Mouse (Mus musculus) left cerebral cortex, postnatal 10 days (tissue): Measurements from ENCODE around the gene Gm32742. TPM values are rescaled to one million over a fixed set of nuclear protein-coding genes. Genes with fewer than 3 reads are reported as not detected.
"Not testable (repeated sequence)": the region's sequence is repeated elsewhere in the genome, so short reads cannot be mapped to it uniquely, and the experiment has no call there.

Source experiments
- DNase-seq, 2 experiments: peaks; one replicate each; pipeline ENCODE4 v3.0.0; 2021 to 2022; ENCODE audit warnings: low spot score in 2 of 2, mixed read lengths in 1 of 2; ENCODE audit errors: extremely low spot score in 1 of 2
- intact Hi-C: fragments of 180-260 bp; cut with DNase I; formaldehyde crosslinking; loops from one replicate; pipeline ENCODE4 v1.15.1; 2025
- total RNA-seq, 2 experiments: library from RNA; stranded (reverse); gene quantifications; 2 replicates each; pipeline ENCODE4 v1.2.3; 2021

The Gm32742 gene
- total RNA-seq, 2 experiments from 2014 or later, result not detected

DNA sequence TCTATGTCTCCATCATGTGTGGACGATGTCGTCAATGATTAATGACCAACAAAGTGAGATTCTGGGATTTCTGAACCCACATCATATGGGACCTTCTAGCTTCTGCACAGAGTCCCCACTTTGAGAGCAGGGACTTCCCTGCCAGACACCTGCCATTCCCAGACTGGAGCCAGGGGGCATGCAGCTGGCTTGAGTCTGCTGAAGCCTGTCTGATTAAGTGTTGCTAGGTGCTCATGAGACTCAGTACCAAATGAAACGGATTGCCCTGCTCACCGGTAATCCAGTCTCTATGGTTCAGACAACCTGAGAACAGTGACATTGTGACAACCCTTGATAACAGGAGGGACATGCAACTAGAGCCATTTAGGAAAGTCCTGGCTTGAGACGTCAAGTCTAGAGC, 1.3 kb downstream of the Gm32742 start:
- DNase-seq, result no peak
- intact Hi-C loops, result loop anchor here (2.0 to 10.0 kb wide), 3 partner anchors 129 to 771 kb away; partner anchors contain the start of gene Arhgap20

DNA sequence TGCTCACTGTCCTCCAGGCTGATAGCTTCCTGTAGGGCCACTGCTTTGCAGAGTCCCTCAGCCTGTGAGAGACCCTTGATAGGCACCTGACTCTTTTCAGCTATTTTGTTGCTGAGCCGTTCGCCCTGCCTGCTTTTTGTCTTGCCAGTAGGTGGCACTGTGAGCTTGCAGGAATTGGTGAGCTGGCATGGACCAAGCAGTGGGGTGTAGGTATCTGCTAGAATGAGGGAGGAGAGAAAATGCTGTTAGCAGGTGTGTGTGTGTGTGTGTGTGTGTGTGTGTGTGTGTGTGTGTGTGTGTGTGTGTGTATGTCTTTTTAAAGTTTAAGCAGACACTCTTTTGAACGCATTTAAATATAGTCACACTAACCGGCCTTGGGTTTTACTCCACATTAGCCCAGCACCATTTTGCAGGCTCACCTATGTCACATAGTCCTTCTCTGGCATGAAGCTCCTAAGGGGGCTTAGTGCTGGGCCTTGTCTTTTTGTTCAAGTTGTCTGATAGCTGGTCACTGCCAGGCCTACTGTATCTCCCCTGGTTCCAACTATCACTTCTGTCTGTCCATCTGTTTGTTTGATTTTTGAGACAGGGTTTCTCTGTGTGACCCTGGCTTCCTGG, 3.4 kb downstream of the Gm32742 start:
- DNase-seq, result peak; percentile 82 to 84
- intact Hi-C loops, result loop anchor here (2.0 to 10.0 kb wide), 3 partner anchors 131 to 773 kb away; partner anchors contain the start of gene Arhgap20

DNA sequence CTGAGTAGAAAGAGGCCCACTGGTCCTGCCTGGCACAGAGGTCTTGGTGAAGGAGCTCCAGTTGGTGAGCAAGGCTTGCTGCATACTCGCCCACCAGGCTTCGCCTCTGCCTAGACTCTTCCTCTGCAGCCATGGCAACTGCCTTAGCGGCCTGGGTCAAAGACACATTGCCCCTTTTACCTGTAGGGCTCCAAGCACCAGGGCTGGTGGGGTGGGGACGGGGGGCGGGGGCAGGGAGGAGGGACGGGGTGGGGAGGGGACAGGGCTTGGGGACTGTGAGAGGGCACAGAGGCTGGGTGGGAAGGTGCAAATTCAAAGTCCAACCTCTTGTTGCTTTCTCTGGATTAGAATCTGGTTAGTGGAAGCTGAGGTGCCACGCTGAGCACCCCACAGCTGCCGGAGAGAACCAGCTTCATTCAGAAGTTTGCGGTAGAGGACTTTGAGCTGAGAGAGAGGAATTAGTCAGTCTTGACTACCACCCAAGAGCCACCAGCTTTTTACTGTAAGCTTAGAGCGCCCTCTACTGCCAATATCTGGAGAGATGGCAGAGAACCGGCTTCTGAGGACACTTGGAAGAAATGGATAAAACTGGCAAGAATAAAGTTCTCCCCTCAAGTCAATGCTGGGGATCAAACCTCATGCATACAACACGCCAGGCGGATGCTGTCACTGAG, 13.1 kb downstream of the Gm32742 start:
- peak; percentile 75 to 77 for DNase-seq
- intact Hi-C loops, result loop anchor here (2.0 kb wide), 1 partner anchor 303 kb away; no protein-coding TSS in a partner anchor

DNA sequence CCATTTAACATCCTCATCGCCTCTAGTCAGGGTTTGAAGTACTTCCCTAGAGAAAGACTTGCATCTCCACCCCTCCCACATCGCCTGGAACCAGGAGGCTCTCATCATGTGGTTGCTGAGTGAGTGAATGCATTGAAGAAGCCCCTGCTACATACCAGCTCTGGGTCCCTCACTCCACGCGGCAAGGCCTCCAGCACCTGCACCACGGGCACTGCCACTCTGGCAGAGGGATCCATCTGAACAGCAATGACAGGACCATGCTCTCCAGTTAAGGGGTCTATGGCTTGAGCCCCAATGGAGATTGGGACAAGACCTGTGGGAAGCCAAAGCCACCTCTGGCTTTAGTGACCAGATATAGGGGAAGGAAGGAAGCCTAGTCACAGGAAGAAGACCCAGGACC, 18.0 kb downstream of the Gm32742 start:
- intact Hi-C loops, result loop anchor here (5.0 to 10.0 kb wide), 2 partner anchors 132 to 355 kb away; no protein-coding TSS in a partner anchor
- no peak for DNase-seq

DNA sequence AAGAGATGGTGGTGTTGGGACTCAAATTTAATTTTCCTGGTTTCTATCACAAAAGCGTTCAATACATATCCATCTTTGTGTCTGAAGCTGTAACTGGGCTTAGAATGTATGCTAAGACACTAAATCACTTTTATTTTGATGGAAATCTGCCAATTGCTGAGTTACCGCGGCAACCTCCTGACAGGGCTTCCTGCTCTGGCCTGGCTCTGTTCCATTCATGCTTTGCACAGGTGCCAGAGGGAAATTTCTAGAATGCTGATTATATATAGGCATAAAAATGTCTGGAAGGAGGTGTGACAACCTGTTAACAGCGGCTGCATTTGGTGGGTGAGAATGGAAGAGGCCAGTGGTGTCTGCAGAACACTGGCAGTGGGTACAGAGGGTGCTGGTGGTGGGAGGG, 18.8 kb downstream of the Gm32742 start:
- intact Hi-C loops, result loop anchor here (5.0 to 10.0 kb wide), 2 partner anchors 132 to 354 kb away; no protein-coding TSS in a partner anchor

DNA sequence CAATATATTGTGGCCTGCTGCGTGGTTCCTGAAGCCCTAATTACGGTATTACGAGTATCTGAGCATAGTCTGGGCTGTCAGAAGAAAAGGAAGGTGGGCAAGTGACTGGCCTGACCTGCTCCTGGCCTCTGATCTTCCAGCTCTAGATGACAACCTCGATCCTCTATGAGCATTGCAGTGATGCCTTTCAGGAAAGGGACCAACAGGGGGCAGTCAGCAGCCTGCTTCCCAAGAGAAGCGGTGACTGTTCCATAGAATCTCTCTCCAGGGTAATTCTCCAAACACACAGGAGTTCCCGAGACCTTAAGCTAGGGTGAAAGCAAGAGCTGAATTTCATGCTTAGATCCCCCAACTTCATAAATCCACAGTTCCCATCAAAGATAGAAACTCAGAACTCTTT, 21.1 kb downstream of the Gm32742 start:
- intact Hi-C loops, result loop anchor here (10.0 kb wide), 1 partner anchor 129 kb away; no protein-coding TSS in a partner anchor
- DNase-seq, result no peak

More for the DNA sequence above, 18.8 kb downstream of the Gm32742 start:
- DNase-seq, result peak in 1 of 2 experiments; percentile 26

DNA sequence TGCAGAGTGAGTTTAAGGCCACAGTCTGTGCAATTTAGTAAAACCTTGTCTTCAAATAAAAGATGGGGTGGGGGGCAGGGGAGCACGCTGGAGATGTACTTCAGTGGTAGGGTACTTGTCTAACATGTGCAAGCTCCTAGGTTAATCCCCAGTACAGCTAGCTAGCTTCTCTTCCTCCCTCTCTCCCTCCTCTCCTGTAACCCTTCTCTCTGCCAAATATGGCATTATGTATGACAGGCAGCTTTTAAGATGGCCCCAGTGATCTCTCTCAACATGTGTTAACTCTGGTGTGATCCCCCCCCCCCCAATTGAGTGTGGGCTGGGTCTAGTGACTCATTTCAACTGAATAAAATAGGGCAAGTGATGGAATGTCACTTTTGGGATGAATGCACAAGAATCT, 21.9 kb downstream of the Gm32742 start:
- DNase-seq, result no peak
- intact Hi-C loops, result loop anchor here (10.0 kb wide), 1 partner anchor 129 kb away; no protein-coding TSS in a partner anchor

DNA sequence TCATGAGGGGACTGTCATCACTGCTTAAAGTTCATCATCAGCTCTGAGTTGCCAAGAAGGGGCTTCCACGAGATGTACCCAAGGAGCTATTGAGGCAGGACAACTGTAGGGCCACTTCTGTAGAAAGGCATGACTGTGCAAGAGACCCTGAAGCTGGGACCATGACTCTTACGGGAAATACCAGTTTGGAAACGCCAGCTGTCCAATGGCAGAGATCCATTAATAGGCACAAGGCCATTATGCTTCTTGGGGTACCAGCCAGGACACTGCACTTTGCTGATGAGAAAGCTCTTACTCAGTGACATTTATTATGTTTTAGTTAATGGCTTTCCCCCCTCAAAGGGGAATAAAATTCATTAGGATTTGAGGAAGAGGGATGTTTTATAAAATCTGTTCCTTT, 24.6 kb downstream of the Gm32742 start:
- DNase-seq, result no peak
- intact Hi-C loops, result loop anchor here (10.0 kb wide), 1 partner anchor 126 kb away; no protein-coding TSS in a partner anchor

DNA sequence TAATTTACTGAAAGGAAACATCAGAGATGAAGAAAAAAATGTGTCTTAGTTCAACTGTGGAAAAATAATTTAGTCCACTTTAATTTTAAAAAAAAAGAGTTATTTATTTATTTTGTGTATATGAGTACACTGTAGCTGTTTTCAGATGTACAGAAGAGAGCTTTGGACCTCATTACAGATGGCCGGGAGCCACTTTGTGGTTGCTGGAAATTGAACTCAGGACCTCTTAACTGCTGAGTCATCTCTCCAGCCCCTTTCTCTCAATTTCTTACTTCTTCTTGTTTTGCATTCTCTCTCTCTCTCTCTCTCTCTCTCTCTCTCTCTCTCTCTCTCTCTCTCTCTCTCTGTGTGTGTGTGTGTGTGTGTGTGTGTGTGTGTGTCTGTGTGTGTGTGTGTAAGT, 25.9 kb downstream of the Gm32742 start:
- intact Hi-C loops, DNase-seq: not testable (repeated sequence)

DNA sequence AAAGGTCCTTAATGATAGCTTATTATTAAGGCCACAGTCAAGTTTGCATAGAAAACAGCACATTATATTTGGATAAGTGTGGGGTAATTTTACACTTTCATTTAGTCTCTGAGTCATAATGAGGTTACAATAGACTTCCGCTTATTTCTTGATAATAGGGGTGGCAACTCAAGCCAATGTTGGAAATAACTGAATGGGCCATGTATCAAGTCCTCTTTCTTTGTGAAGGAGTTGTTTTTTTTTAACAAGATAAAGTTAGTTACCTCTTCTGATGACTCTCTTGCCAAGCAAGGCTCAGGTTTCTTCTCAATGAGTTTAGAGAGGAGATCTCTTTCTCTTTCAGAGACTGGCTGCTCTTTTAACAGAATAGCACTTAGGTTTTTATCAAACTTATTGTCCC, 27.0 kb downstream of the Gm32742 start:
- no peak for DNase-seq
- intact Hi-C loops, result no loop called here

DNA sequence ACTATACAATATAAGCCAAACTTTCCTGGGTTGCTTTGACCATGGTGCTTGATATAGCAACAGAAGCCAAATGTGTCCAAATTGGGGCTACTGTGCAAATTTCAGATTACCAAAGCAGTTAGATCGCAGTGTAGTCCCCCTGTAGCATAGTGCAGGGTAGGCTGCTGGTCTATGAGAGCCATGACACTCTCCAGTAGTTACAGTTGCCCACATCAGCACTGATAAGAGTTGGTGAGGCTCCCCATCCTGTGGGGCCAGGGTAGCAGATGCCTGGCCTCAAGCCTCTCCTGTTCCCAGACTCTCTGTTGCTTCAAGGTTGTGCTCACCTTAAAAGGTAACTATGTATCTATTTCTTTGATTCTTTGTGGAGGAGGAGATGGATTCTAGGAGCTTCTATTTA, 27.5 kb downstream of the Gm32742 start:
- intact Hi-C loops, result no loop called here
- DNase-seq, result no peak

DNA sequence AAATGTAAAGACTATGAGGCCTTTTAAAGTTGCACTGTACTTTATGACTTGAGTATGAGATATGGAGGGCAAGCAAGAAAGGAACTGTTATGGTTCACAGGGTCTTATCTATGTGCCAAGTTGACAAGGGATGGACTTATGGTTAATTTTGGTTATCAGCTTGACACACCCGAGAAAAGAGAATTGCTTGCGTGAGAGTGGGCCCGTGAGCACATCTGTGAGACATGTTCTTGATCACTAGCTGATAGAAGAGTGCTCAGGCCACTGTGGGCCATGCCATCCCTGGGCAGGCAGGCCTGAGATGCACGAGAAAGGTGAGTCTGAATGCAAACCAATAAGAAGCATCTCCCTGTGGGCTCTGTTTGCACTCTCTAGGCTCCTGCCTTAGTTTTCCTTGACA, 27.9 kb downstream of the Gm32742 start:
- DNase-seq, result no peak
- intact Hi-C loops, result no loop called here

DNA sequence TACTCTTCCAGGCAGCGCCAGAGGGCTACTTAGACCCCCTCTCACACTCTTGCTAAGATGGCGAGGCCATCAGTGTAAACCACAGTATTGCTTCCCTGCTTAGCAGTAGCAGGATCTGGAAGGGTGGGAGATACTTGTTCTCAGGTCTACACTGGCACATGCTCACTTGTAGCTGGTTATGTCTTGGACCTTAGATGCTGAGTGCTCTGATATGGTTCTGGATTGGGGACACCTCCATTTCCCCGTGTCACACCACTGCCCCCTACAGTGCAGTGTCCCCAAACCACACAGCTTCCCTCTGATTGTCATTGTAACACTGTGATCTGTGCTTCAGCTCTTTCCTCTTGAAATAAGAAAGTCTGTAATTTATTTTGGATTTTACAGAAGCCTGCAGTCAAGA, 28.3 kb downstream of the Gm32742 start:
- no peak for DNase-seq
- intact Hi-C loops, result no loop called here

DNA sequence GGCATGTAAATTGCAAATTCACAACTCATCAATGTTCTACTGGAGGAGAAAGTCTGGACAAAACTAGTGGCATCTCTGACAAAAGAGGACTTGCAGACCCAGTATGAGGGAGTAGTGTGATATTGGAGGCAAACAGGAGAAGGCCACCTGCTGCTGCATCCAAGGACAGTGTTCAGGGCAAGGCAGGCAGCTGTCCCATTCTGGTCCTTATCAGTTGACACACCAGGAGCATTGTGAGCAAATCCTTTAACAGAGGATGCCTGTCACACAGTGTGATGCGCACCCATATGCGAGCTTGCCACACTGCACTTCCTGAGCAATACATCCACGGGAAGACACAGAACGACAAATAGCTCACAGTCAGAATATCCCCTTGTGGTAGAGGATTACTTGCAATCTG, 50.5 kb downstream of the Gm32742 start:
- intact Hi-C loops, result no loop called here
- DNase-seq, result no peak

DNA sequence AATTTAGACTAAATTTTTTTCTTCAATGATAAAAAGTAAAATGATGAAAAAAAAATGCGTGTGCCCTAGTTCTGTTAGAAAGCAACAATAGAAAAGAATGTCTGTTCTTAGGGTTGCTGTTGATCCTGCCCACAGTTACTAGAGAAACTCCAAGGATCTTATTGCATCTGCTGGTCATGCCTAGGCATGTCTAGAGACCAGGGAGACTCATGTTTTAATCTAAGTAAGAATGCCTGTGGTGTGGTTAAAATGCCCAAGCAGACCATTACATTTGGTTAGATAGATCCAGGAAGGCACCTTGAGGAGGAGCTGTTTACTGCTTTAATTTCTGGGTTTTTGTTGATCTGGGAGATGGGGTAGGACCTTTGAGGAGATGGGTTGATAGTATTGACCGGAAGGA, 59.6 kb downstream of the Gm32742 start:
- no peak for DNase-seq
- intact Hi-C loops, result no loop called here

DNA sequence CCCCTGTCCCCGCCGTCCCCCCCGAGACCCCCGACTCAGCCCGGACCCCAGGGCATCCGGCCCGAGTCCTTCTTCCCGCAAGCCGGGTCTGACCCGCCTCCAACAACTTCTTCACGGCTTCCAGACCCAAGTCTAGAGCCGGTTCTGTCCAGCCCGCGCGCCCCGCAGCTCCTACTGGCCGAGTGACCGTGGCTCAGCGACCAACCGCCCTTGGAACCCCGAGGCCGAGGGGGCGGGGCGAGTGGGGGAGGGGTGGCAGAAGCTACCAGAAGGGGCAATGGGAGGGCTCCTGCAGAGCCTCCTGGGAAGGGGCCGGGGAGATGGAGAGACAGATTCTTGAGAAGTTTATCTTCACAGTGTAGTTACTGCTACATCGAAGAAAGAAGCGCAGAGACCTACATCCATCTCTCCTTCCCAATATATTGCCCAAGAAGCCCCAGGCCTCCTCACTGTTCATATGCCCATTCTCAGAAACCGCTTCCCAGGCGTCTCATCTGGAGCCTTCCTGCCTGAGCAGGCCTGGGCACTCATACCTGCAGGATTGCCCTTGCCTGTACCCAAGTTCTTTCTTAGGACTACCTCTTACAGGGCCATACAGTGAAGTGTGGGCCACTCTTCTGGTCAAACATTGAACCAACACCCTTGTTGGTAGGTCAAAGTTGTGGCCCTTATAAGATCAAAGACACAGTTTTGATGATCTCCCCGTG, 61.4 kb downstream of the Gm32742 start:
- DNase-seq, result peak in 1 of 2 experiments; percentile 70
- intact Hi-C loops, result no loop called here

DNA sequence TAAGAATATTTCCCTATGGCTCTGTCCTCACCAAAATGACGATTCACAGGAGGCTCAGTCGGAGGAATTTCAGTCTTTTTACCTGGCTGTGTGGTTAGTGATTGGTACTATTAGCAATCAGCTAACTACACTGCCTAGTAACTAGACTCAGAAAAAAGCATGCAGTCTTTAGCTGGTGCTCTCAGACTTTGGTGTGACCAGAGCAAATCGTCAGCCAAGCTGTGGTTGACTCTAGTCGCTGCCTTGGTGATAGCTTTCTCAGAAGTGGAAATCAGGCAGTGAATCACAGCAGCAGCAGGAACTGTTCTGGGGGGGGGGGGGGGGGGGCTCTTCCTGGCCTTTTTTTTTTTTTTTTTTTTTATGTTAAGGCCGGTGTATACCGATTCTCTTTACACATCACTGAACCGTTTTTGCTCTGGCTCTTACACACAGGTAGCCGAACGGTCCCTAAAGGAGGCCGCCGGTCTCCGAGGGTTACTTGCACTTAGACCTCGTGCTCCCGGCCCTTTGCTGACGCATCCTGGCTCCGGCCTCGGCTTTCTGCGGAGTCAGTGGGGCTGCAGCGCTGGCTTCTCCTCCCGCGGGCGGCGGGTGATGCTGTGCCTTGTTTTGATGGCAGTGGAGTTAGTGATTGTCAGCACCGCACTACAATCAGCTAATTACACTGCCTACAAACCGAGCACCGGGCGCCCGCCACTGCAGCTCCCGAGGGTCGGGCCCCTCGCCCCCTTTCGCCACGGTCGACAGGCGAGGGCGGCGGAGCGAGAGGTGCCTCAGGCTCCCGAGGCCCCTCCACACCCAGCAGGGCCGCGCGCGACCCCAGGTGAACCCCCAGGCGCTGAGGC, 62.1 kb downstream of the Gm32742 start:
- DNase-seq, result peak in 1 of 2 experiments; percentile 66
- intact Hi-C loops, result no loop called here

DNA sequence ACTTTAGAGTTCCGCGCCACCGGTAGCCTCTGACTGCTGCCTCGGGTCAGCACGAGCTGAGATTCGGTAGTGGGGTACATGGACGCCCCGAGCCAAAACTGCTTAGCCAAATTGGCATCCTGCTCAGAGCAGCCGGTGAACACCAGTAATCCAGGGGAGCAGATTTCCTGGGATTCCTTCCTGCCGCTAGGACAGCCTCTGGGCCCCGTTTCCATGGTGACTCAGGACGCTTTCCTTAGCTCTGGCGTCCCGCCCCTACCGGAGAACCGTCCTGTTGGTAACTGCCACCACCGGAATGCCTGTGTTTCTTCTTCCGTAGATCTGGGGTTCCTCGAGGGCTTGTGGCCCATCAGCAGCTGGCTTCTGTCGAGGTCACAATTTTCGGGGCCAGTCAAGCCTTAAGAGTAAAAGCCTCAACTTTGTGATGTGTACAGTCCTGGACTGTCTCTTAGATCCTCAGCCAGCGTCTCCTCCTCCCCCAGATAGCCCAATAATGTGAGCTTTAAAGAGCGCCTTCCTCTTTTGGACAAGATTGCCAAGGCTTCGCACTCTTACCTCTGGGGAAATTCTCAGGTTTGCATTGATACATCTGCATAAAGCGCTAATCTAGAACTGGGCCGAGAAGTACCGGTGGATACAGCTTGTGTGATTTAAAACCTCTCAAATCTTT, 63.4 kb downstream of the Gm32742 start, which contains the start of gene 4833427G06Rik:
Gene 4833427G06Rik (minus strand): TSS at position 323 of the 670 bp plus-strand sequence.
- DNase-seq, result peak; percentile 28 to 69
- intact Hi-C loops, result no loop called here
